Mouse (Mus musculus) lung, postnatal 36 days (tissue): ENCODE results near the gene Nek7.

Experiments used
- DNase-seq: peaks from one replicate; pipeline ENCODE4 v3.0.0; 2022; ENCODE audit warnings: mixed read lengths

Nek7 gene

DNA sequence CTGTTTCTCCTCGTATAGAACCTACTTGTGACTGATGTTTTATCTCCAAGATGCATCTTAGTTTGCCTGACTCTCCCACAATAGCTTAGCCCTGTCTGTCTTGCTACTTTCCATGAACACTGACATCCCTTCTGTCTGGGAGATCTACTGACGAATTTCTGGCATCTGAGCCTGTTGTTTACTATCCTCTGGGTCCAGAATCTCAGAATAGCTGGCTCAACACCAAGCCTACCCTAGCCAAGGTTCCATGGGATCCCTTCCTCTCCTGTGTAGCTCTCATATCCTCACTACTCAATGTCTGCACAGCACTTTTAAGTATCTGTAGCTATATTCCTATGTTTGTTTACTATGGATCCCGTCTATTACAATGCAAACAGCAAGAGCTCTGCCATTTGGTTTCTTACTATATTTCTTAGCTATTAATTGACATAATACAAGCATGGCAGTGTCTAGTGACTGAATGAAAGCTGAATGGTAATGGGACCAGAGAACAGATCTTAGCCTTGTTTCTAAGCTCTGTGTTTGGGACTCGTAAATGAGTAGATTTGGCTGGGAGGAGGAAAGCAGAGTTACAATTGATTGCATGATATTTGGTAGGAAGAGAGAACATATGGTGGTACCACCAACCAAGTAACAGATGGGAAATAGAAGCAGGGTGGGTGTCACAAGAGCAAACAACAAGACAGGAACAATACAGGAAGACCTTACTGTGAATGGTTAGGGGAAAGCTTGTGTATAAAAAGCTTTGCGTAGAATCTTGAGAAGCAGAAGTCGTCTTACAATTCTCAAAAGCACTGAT lies 51.3 kb downstream of the Nek7 start:
- DNase-seq: peak; percentile 31

- no peak for DNase-seq
Observed at GRCm38 (mm10) chr1:138567946-138568345, 52.0 kb downstream of the Nek7 start.

- no peak for DNase-seq
Observed at GRCm38 (mm10) chr1:138564677-138565076, 55.3 kb downstream of the Nek7 start.

DNA sequence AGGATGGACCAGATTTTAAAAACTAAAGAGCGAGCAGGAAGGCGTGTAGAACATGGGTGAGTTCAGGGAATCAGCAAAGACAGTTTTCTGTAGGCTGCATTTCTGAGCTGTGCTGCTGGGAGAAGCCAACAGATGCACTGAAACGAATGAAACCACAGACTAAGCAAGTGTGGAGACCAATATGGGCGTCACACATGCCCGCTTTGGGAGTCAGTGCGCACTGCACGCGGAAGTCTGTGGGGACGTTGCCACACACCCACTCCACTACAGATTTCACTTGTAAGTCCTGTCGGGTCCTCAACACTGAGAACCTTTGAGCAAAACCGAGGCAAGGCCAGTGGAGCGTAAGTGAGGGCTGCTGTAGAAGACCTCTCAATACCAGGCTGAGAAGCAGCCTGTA lies 59.2 kb downstream of the Nek7 start:
- no peak for DNase-seq

DNA sequence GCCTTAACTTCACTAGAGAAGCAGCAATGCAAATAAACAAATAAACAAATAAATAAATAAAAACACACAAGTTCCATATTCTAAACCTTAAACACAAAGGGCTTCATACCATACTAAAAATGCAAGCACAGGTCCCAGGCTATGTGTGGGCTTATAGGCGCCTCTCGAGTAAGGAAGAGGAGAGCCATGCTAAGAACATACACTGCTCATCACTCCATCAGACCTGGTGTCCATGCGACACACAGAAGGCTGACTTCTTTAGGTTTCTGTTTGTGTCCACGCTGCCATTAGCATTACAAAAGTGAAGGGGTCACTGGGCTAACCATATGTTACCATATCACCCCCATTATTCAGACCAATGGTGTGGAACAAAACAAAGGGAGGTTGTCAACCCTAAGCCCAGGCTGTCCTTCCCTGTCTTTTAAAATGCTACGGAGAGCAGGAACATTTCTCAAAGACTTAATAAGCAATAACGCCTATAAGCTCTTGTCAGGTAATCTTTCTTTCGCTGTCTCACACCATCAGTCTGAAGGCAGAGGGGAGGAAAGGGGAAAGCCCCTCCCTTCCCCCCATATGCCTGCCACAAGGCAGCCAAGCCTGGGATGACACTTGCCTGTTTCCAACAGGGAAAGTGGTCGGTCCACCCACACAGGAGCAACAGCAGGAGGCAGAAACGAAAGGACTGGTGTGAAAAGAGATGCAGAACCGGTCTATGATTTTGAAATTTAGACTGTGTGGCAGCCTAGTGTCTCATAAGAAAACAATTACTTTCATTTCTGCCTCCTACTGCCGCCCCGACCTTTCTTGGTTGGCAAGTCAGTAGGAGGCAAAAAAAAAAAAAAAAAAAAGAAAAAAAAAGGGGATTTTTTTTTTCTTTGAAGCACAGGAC lies 60.5 kb downstream of the Nek7 start:
- DNase-seq: no peak

DNA sequence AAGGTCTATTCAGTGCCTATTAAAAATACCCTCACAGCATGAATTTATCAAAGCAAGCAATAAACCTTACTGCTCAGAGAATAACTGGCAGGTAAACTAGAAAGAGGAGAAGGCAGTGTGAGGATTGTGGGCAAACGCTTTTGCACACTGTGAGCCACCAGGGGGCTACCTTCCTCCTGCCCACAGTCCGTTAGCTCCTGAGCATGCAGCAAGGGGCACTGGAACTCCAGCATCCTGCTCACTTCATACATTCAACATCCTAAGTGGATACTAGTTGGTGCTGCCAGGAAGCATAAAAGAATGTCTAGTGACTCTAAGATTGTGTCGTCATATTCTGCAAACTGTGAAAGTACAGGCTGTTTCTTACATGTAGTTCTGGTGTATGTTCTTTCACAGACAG lies 61.6 kb downstream of the Nek7 start:
- peak; percentile 30 for DNase-seq

- DNase-seq: no peak
Observed at GRCm38 (mm10) chr1:138554926-138555325, 65.0 kb downstream of the Nek7 start.

DNA sequence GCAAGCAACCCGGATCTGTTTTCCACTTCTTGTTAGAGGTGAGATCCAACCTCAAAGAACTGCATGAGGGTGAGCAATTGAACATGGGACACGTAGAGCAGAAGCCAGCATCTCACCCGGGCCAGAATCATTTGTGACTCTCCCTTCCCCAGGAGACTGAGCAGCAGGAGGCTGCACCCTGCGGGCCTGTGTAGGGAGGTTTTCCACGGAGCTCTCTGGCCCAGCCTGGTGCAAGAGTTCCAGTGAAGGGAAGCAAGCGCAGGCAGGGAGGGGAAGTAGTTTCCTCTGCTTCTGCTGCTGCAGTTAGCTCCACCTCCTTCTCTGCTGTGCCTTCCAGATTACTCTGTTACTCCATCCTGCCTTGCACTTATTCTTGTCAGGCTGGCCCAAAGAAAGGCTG lies 69.8 kb downstream of the Nek7 start:
- peak; percentile 48 for DNase-seq

DNA sequence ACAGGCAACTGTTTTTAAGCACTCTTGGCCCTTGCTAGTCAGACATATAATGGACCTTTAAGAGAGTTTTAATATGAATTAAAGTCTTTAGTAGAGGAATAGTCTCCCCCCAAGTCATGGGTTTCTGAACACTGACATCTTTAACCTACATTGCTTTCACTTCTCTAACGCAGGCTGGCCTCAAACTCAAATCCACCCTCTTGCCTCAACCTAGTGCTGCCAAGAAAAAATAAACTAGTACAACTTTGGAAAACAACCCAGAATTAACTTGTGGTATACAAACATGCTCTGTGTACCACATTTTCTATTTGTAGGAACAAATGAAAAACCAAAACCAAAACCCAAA lies 77.8 kb downstream of the Nek7 start:
- no peak for DNase-seq

DNA sequence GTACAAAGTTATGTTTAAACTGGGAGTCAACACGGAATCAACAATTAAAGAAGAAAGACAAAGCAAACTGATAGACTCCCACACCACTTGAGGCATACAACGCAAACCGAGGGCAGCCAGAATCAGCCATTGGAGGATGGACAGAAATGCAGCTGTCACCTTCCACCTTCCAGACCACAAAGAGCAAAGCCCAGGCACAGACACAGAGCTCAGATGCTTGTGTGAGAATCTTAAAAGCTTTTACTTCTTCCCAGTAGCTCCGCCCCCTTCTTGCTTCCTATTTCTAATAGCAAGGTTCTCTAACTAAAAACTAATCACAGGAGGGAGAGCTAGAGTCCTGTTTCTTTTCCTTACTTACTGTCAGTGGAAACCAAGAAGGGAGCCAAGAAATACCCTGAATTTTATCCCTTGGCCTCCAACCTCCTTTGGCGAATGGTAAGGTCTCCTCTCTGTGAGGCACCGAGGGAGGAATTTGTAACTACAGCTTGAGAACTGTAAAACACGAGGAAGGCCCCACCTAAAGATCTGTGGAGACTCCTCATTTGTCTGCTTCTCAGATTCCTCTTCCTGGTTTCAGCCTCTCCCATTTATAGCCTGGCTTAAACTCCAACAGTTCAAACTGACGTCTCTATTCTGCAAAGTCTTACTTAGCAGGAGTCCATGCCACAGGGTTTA lies 78.3 kb downstream of the Nek7 start:
- DNase-seq: peak; percentile 57

DNA sequence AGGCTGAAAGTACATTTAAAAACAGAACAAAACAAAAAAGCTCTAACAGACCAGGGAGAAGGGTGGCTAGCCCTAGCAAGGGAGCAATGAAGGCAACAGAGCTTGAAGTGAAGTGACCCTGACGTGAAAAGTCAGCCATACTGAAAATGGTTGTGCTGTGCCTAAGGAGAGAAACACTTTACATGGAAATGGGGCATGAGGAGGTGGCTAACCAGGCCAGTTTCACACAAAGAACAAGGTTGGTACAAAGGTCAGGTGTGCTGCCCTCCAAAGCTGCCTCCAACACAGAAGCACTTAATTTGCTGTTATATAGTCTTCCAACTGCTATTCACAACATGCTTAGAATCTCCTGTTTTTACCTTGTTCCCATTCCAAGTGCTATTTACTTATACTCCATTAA lies 80.2 kb downstream of the Nek7 start:
- no peak for DNase-seq

DNA sequence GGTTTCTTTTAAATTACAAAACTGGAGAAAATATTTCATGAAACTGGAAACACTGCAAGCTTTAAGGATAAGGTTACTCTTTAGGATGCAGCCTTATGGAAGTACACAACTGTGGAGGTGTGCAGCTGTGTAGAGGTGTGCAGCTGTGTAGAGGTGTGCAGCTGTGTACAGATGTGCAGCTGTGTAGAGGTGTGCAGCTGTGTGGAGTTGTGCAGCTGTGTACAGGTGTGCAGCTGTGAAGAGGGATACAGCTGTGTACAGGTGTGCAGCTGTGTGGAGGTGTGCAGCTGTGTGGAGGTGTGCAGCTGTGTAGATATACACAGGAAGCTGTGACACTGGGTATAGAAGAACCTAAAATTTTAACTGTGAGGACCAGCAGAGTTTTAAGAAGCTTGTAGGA lies 81.7 kb downstream of the Nek7 start:
- no peak for DNase-seq

DNA sequence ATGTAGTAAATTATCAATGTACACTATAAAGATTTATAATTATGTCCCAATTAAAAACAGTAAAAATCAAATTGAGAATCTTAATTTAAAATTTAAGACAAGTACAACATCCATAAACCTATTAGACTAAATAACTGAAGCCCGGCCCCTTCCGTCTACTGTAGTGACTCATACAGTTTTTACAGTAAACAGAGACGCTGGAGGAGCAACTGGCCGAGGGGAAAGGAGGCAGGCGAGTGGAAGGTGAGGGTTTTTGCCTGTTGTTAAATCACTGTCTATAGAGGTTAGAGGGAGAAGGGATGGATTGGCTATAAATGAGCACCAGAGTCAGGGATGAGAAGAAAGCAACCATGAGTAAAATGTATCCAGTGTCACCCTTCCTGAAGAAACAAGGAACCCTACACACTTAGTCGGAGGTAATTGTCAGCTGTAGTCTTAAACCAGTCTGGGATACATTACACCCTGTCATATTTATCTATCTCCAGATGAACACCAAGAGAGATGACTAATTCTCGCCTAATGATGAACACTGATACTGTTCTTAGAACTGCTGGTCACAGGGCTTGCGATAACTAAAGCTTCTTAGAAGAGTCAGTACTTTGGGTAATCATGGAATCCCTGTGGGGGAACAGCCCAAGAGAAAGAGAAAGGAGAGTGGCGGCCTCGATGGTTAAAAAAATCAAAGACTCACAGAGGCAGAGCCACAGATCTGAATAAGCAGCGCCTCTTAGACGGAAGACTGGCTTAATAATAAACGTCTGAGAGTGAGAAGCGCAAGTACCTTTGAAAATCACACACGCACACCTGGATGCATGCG lies 84.0 kb downstream of the Nek7 start:
- DNase-seq: no peak

- no peak for DNase-seq
Observed at GRCm38 (mm10) chr1:138530604-138531003, 89.3 kb downstream of the Nek7 start.

DNA sequence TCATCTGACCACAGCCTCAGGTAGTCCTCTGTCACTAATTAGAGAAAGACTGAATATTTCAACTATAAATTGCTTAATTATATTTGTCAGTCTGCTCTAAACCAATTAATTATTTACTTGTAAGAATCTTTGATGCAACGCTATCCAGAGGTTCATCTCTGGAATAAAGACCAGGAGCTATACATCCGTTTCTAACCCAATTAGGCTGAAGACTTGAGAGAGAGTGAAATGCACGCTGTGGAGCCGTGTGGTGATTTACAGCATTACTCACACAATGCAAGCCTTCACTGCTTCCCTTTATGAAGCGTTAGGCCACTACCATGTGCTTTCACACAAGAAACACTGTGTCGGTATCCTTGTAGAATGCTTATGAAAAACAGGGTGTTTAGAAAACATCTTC lies 96.0 kb downstream of the Nek7 start:
- no peak for DNase-seq

DNA sequence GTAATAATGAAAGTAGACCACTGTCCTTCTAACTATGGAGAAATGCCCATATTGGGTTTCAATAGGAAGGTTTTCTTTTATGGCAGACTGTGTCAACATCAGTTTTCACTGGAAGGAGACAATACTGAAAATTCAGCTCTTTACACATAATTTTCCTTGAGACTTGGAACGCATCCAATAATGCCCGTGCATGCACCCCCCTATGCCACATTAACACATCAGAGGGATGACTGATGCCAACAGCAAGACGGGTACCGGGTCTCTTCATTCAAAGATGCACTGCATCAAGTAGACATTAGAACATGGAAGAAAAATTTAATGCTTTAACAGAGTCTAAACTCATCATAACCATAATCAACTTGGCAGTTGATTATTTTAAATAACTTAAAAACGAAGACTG lies 101.7 kb downstream of the Nek7 start:
- DNase-seq: no peak

DNA sequence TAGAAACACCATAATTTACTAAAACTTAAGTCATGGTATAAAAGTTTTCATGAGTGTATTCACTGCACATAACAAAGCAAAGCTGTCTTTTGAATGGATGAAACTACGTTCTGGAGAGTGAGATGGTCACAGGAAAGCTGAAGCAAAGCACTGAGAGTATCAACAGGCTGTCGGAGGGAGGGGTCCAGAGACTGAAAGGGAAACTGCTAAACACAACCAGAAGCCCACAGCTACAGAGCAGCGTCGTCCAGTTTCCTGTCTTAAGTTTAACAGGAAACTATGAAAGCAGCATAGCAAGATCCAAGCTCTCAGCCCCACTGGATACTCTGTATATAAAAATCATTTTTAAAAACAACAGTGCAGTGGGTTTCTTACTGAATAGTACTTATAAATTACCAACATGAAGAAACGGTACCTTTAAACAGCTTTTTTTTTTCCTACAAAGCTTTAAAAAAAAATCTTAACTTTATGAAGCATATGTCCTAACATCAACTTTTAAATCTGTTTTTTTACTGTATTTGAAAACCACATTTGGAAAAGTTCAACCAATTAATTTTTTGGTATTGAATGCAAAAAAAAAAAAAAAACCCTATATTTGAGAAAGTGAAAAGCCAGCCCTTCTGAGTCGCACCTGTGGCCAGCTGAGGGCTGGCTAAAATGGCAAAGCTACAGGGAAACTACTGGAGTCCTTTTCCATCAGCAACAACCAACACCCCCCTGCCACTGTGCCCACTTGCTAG lies 102.4 kb downstream of the Nek7 start:
- peak; percentile 45 for DNase-seq

DNA sequence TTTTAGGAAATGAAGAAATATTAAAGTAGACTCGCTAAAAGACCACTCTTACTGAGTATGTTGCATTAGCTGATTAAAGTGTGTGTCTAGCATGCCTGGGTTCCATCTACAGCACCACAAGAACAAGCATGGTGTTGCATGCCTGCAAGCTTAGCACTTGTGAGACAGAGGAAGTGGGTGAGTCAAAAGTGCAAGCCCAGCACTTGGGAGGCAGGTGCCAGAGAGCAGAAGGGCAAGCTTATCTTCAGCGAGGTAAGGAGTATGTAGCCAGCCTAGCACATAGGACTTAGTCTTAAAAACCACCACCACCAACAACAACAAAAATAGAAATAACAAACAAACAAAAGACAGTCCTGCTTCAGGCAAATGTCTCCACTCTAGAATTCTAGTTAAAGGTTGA lies 103.0 kb downstream of the Nek7 start:
- DNase-seq: no peak

- DNase-seq: peak; percentile 33
Observed at GRCm38 (mm10) chr1:138515362-138515761, 104.6 kb downstream of the Nek7 start.

- DNase-seq: no peak
Observed at GRCm38 (mm10) chr1:138513982-138514381, 106.0 kb downstream of the Nek7 start.

DNA sequence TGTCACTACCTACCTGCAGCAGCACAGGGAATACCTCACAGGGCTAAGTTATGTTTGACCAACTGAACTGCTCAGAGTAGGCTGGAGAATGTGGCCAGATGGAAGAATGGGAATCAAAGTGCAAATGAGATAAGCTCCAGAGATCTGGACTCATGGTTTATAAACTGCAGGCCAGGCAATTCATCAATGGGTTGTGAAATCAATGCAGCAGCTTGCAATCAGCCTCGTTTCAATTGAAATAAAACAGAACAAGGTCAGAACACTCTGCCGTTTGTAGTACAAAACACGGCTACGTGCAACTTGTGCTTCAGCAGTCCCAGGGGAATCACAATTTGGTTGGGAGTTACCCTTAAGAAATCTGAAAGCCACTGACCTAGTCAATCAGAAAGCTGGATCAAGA lies 109.4 kb downstream of the Nek7 start:
- peak; percentile 32 for DNase-seq

DNA sequence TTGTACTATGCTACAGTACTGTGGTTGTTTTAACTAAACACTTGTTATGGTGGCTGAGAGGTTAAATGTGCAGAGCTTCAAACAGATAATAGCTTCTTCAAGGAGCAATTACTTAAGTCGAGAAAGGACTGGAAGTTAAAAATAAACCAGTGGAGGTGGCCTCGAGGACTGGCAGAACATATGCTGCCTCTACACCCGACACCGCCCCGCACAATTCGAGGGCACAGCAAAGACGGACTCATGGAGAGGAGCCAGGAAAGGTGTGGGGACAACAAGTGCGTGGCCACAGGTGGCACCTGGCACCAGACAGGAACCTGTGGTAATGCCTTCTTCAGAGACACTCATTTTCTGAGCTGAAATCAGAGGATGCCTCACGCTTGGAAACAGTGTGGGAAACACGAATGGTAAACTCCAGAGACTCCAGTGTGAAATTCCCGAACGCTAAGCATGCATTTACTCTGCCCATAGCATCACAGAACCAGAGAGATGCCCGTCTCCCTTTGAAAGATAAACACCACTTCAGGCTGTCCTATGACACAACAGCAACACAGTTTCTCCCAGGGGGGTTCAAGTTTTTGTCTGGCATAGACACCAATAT lies 112.4 kb downstream of the Nek7 start:
- no peak for DNase-seq
